Mouse (Mus musculus) monocyte, adult 59 days (primary cell): ENCODE results near the gene Abraxas2. TPM values are rescaled to one million over a fixed set of nuclear protein-coding genes. Genes with fewer than 3 reads are reported as not detected.

ENCODE experiments used
- total RNA-seq, 2 experiments: library from RNA; stranded (reverse); gene quantifications; one replicate each; pipeline ENCODE4 v1.2.4; 2023

Abraxas2 gene
- 10 to 100 TPM; 44.0 to 48.0 TPM for total RNA-seq

DNA sequence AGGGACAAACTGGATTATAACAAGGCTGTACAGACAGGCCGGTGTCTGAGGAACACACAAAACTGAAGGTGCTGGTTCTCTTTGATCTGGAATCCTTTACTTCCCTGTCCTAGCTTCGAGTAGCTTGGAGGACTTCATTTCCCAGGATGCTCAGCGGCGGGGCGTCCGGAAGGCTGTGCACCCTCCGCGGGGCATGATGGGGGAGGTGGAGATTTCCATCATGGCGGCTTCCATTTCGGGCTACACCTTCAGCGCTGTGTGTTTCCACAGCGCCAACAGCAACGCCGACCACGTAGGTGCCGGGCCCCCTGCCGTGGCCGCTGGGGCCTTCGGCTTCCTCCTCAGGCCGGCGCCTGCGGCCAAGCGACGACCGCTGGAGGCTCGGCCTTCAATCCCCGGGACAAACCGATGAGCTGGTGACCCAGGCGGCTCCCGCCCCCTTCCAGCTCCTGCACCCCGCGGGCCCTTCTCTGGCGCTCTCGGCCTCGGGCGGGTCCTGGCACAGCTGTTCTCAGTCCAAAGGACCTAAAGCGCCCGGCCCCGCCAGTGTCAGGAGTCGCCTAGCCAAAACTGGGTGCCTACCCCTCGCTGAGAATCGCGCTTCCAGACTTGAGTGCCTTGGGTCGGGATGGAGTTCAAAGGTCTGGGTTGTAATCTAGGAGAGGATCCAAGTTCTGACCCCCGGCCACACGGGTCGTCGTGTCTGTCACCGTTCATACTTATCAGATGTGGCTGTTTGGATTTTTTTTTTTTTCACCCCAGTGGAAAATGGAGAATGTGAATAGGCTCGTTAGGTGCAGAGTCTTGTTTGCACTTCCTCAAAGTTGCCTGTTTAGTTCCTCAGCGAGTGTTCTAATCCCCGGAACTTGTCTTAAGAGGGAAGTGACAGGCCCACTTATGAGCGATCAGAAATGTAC is at the start of gene Abraxas2:
Abraxas2 (plus strand) TSS at position 184 of the 917 bp plus-strand sequence.

DNA sequence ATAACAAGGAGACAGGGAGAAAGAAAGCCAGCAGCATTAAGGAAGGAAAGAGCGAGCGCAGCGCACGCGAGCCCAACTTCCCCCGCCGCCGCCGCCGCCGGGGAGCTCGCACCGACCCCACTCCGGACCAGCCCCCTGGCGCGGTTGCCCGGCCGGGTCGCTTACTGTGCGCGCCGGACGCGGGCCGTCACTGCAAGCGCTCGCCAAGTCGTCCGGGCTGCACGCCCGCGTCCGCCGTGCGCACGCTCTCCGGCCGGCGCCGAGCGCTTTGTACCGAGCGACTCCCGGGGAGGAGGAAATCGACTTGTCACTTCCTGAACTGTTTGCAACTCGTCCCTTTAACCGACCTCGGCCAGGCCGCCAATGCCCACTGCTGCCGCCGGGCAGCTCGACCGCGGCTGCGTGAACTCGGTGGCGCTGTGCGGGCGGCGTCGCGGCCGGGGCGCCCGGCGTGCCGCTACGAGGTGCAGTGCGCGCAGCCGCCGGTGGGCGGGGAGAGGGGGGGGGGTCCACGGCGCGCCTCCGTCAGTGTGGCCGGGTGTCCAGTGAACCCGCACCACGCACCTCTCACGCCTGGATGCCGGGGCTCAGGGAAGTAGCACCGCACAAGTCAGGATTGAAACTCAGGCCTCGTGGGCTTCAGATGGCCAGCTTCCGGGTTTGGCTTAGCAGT is 45.5 kb upstream of the Abraxas2 start, which contains the start of gene Fam53b:
Fam53b (minus strand) TSS at position 471 of the 673 bp plus-strand sequence.

GRCm38 (mm10) chr7:132852173-132852844 is 6.7 kb upstream of the Abraxas2 start, which contains the start of gene Eef1akmt2:
Gene Eef1akmt2, minus strand, starts transcription at chr7:132852673.

DNA sequence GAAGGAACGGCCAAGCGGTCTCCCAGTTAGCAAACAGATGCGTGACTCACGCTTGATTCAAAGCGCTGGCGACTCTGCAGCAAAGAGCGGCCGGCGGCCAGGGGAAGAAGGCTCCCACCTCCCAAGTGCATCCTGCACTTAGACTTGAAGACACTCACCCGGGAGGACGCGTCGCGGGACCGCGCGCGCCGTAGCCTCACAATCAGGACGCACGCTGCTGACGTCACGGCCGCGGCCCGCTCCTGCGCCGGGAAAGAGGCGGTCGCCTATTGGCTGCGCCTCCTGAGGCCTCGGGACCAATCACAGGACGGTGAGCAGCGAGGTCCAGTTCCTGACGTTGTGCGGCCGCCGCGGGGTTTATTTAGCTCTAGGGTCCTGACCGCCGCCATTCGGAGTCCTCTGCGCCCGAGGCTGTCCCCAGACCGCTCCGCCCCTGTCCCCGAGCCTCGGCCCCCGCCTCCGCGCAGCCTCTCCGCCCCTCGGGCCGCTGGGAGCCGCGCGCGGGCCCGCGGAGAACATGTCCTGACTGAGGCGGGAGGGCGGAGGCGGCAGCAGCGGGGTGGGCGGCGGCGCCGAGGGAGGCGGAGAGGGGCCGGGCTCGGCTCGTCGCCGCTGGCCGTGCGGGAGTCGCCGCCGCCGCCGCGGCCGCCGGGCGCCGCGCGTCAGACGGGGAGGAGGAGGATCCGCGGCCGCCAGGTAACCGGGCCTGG is 72.0 kb downstream of the Abraxas2 start, which contains the start of gene Zranb1:
Zranb1 (plus strand) TSS at position 293 of the 710 bp plus-strand sequence.

Other genes starting within 250 kb of the Abraxas2 start
- 1 to 10 TPM; 7.6 to 9.0 TPM for gene Lhpp, start 248.6 kb upstream of the Abraxas2 start, total RNA-seq
- gene Fam53b, start 45.3 kb upstream of the Abraxas2 start, total RNA-seq: 10 to 100 TPM; 72.4 to 73.3 TPM
- gene Eef1akmt2, start 6.6 kb upstream of the Abraxas2 start, total RNA-seq: 10 to 100 TPM; 14.5 to 16.9 TPM
- gene Zranb1, start 71.9 kb downstream of the Abraxas2 start, total RNA-seq: 10 to 100 TPM; 27.3 to 27.6 TPM